Mouse (Mus musculus): Measurements from ENCODE around the gene Capn9.

- TF ChIP-seq CTCF (conservative IDR thresholded peaks at IDR 0.05; ENCODE audit: insufficient read depth, insufficient read length, low read depth, low read length) = no peak
- no peak for TF ChIP-seq POLR2A (IDR thresholded peaks at IDR 0.05; ENCODE audit: low read depth, low read length)
Observed at GRCm38 (mm10) chr8:124641599-124641998, 65.7 kb downstream of the Capn9 start.

Data from kidney, adult 2 months (tissue).